Mouse (Mus musculus): ENCODE data around the gene Fgf18. TPM values are rescaled to one million over a fixed set of nuclear protein-coding genes. Genes with fewer than 3 reads are reported as not detected.

Gene Fgf18
- polyA plus RNA-seq, 1 experiment from 2014 or later: 7.1 TPM

- Histone ChIP-seq H3K4me2 (no peak overlapping the region), H3K27ac (replicated peaks) (no peak overlapping the region), H3K27me3 (no peaks in the 10 kb centered on the region), H3K9me3 (no peaks in the 10 kb centered on the region), H3K4me3 (no peak overlapping the region), H3K9ac (no peak overlapping the region), H3K4me1 (replicated peaks) (peaks cover 15% of the 10 kb centered on the region), H3K36me3 (no peaks in the 10 kb centered on the region)
- WGBS: 78% methylated on average over 6 of the region's 6 CpGs
- ATAC-seq (ENCODE audit: low FRiP score, low read depth): no peak
These were observed 67.8 kb downstream of the Fgf18 start for GRCm38 (mm10) chr11:33079424-33079823.

- no peak overlapping the region for H3K27ac ChIP-seq (replicated peaks)
- H3K27me3 ChIP-seq: no peaks in the 10 kb centered on the region
- no peak overlapping the region for H3K9ac ChIP-seq
- H3K4me3 ChIP-seq: no peak overlapping the region
- no peak overlapping the region for H3K4me2 ChIP-seq
- no peaks in the 10 kb centered on the region for H3K9me3 ChIP-seq
- H3K4me1 ChIP-seq (replicated peaks): peaks cover 15% of the 10 kb centered on the region
- no peaks in the 10 kb centered on the region for H3K36me3 ChIP-seq
- peak; percentile 50; the same call in 1 of the 2 replicates for ATAC-seq (ENCODE audit: low FRiP score, low read depth)
- 37% methylated on average over 7 of the region's 7 CpGs for WGBS
These were observed 69.2 kb downstream of the Fgf18 start for GRCm38 (mm10) chr11:33078036-33078435.

GRCm38 (mm10) chr11:33075293-33075692 is 71.9 kb downstream of the Fgf18 start:
- Histone ChIP-seq H3K27me3 (no peaks in the 10 kb centered on the region), H3K36me3 (no peaks in the 10 kb centered on the region), H3K9ac (no peak overlapping the region), H3K4me3 (no peak overlapping the region), H3K27ac (replicated peaks) (no peak overlapping the region), H3K4me1 (replicated peaks) (peaks cover 18% of the 10 kb centered on the region), H3K9me3 (no peaks in the 10 kb centered on the region), H3K4me2 (no peak overlapping the region)
- WGBS: 53% methylated on average over 8 of the region's 8 CpGs
- ATAC-seq (ENCODE audit: low FRiP score, low read depth): peak; percentile 20; the same call in 1 of the 2 replicates

- ATAC-seq (ENCODE audit: low FRiP score, low read depth): no peak
- no peaks in the 10 kb centered on the region for H3K27me3 ChIP-seq
- no peaks in the 10 kb centered on the region for H3K9me3 ChIP-seq
- H3K9ac ChIP-seq: no peak overlapping the region
- no peak overlapping the region for H3K4me2 ChIP-seq
- H3K4me1 ChIP-seq (replicated peaks): peaks cover 18% of the 10 kb centered on the region
- WGBS: 77% methylated on average over 7 of the region's 7 CpGs
- no peak overlapping the region for H3K4me3 ChIP-seq
- H3K36me3 ChIP-seq: no peaks in the 10 kb centered on the region
- no peak overlapping the region for H3K27ac ChIP-seq (replicated peaks)
These were observed 72.7 kb downstream of the Fgf18 start for GRCm38 (mm10) chr11:33074541-33074940.

- Histone ChIP-seq H3K27me3 (no peaks in the 10 kb centered on the region), H3K36me3 (no peaks in the 10 kb centered on the region), H3K4me3 (no peak overlapping the region), H3K4me1 (replicated peaks) (peaks cover 13% of the 10 kb centered on the region; the same call in 1 of the 2 replicates), H3K4me2 (no peak overlapping the region), H3K9ac (no peak overlapping the region), H3K9me3 (no peaks in the 10 kb centered on the region), H3K27ac (replicated peaks) (no peak overlapping the region)
- WGBS: 89% methylated on average over 5 of the region's 5 CpGs
- ATAC-seq (ENCODE audit: low FRiP score, low read depth): no peak
These were observed 75.8 kb downstream of the Fgf18 start for GRCm38 (mm10) chr11:33071358-33071922.

- Histone ChIP-seq H3K36me3 (no peaks in the 10 kb centered on the region), H3K4me3 (no peak overlapping the region), H3K9me3 (no peaks in the 10 kb centered on the region), H3K9ac (no peak overlapping the region), H3K4me2 (no peak overlapping the region), H3K27ac (replicated peaks) (no peak overlapping the region), H3K4me1 (replicated peaks) (peaks cover 9% of the 10 kb centered on the region; the same call in 1 of the 2 replicates), H3K27me3 (no peaks in the 10 kb centered on the region)
- WGBS: 35% methylated on average over 6 of the region's 6 CpGs
- ATAC-seq (ENCODE audit: low FRiP score, low read depth): peak; percentile 96
These were observed 76.7 kb downstream of the Fgf18 start for GRCm38 (mm10) chr11:33070520-33070919.

Other genes starting within 250 kb of the Fgf18 start
- 377 and 402 TPM in 2 replicates for gene Npm1, start 15.8 kb upstream of the Fgf18 start, polyA plus RNA-seq (2015; fragmentation: Nextera tagmentation; extraction: Ambion mirVana)
- gene Tlx3, start 56.2 kb upstream of the Fgf18 start, polyA plus RNA-seq (2015; fragmentation: Nextera tagmentation; extraction: Ambion mirVana): 15.0 and 18.1 TPM in 2 replicates
- gene Gm12117, start 129.3 kb upstream of the Fgf18 start, polyA plus RNA-seq (2015; fragmentation: Nextera tagmentation; extraction: Ambion mirVana): 0.16 TPM in 1 of 2 replicates, not detected in the other